9 mouse cellular contexts compared by ENCODE assay signal in the genomic region with DNA sequence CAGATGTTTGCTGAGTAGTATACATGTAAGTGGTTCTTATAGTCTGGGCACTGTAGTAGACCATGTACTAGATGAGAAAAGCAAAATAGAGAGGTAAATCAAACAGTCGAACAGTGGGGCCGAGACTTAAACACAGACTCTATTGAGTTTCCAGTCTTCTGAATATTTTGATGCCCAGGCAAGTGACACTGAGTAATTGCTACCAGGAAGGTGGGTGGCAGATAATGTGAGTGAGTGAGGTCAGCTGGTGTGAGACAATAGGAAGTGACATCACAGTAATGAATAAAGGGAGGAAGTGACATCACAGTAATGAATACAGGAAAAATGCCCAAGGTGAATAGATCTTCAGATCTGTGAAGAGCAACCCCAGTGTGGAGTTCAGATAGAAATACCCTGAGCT. TPM values are rescaled to one million over a fixed set of nuclear protein-coding genes. Genes with fewer than 3 reads are reported as not detected.
DNase-seq lines count a peak whose midpoint lies in the region; ATAC-seq lines count a peak whose summit lies in the region.
"Had no signal": no experiment of that assay in that cellular context is flagged by ENCODE, and none has a peak within 500 bp of the region (broad histone marks: within the 10 kb centered on the region; RNA-seq: fewer than 3 reads in every experiment).

A gene (plus strand): TSS at position 301 of the 400 bp plus-strand sequence.

- no peak within 1 kb of the TSS for H3K9ac ChIP-seq in kidney, embryonic 15.5 days
- no peak within 1 kb of the TSS for H3K9ac ChIP-seq in heart, embryonic 13.5 days
- no peak within 1 kb of the TSS for H3K9ac ChIP-seq in intestine, embryonic 16.5 days (ENCODE audit: low read depth, low read length)

- no peak within 1 kb of the TSS for H3K4me2 ChIP-seq in kidney, embryonic 15.5 days
- H3K4me2 ChIP-seq in heart, embryonic 13.5 days, result no peak within 1 kb of the TSS
- no peak within 1 kb of the TSS for H3K4me2 ChIP-seq in intestine, embryonic 16.5 days (ENCODE audit: low read depth, low read length)

- no peak for DNase-seq in kidney, postnatal 10 days
- DNase-seq in adrenal gland, postnatal 14 days, result no peak
- no peak for DNase-seq in left cerebral cortex, postnatal 14 days (ENCODE audit: low spot score in 2 of 2)
- DNase-seq in cerebellum, adult 18-20 months, result no peak
- DNase-seq in right cerebral cortex, postnatal 4 days, result no peak
- DNase-seq: cerebellum, adult 11-12 months had no signal

- no peaks in the 10 kb centered on the region for H3K9me3 ChIP-seq in kidney, embryonic 15.5 days (replicated peaks)
- no peaks in the 10 kb centered on the region for H3K9me3 ChIP-seq in heart, embryonic 13.5 days
- no peaks in the 10 kb centered on the region for H3K9me3 ChIP-seq in intestine, embryonic 16.5 days (ENCODE audit: control insufficient read depth, low read length)

- no peak for ATAC-seq in kidney, embryonic 15.5 days (replicated peaks; ENCODE audit: low FRiP score)
- no peak for ATAC-seq in heart, embryonic 13.5 days (ENCODE audit: extremely low read depth, insufficient number of reproducible peaks, low FRiP score, low TSS enrichment)
- no peak for ATAC-seq in intestine, embryonic 16.5 days

- no peak within 1 kb of the TSS for H3K27ac ChIP-seq in kidney, embryonic 15.5 days
- no peak within 1 kb of the TSS for H3K27ac ChIP-seq in heart, embryonic 13.5 days (replicated peaks)
- no peak within 1 kb of the TSS for H3K27ac ChIP-seq in intestine, embryonic 16.5 days (ENCODE audit: low read length)

- peaks cover 5% of the 10 kb centered on the region; the same call in 1 of the 2 replicates for H3K4me1 ChIP-seq in kidney, embryonic 15.5 days
- peaks cover 7% of the 10 kb centered on the region for H3K4me1 ChIP-seq in heart, embryonic 13.5 days
- H3K4me1 ChIP-seq in intestine, embryonic 16.5 days (ENCODE audit: control insufficient read depth, insufficient read depth, low read length), result peaks cover 7% of the 10 kb centered on the region; the same call in 1 of the 2 replicates

- no peak within 1 kb of the TSS for H3K4me3 ChIP-seq in kidney, embryonic 15.5 days (replicated peaks)
- H3K4me3 ChIP-seq in heart, embryonic 13.5 days, result no peak within 1 kb of the TSS
- no peak within 1 kb of the TSS for H3K4me3 ChIP-seq in intestine, embryonic 16.5 days (ENCODE audit: low read length)

- intact Hi-C loops in left cerebral cortex, postnatal 14 days (cut with DNase I), result no loop called here

- WGBS in kidney, embryonic 15.5 days, result 85% methylated on average over 2 of the region's 2 CpGs
- 89% methylated on average over 2 of the region's 2 CpGs for WGBS in heart, embryonic 13.5 days
- WGBS in intestine, embryonic 16.5 days, result 93% methylated on average over 2 of the region's 2 CpGs

- no peaks in the 10 kb centered on the region for H3K36me3 ChIP-seq in kidney, embryonic 15.5 days
- no peaks in the 10 kb centered on the region for H3K36me3 ChIP-seq in heart, embryonic 13.5 days
- no peaks in the 10 kb centered on the region for H3K36me3 ChIP-seq in intestine, embryonic 16.5 days (ENCODE audit: control insufficient read depth, insufficient read depth, low read length)

- peaks cover 3% of the 10 kb centered on the region; the same call in 1 of the 2 replicates for H3K27me3 ChIP-seq in kidney, embryonic 15.5 days
- H3K27me3 ChIP-seq in heart, embryonic 13.5 days (replicated peaks), result no peaks in the 10 kb centered on the region
- H3K27me3 ChIP-seq in intestine, embryonic 16.5 days (replicated peaks; ENCODE audit: control insufficient read depth, insufficient read depth, low read length), result no peaks in the 10 kb centered on the region

RNA-seq across cellular contexts. Expression of the gene that starts here (rescaled TPM):
- polyA plus RNA-seq in kidney, embryonic 15.5 days (2015; fragmentation: Nextera tagmentation; extraction: Ambion mirVana), result 14.2 and 15.1 TPM in 2 replicates
- total RNA-seq in adrenal gland, postnatal 14 days (2021), result 38.9 and 42.0 TPM in 2 replicates
- polyA plus RNA-seq in heart, embryonic 13.5 days (2015; fragmentation: Nextera tagmentation; extraction: Ambion mirVana), result 16.6 and 17.6 TPM in 2 replicates
- total RNA-seq in left cerebral cortex, postnatal 14 days (2021), result 100 to 1,000 TPM; 129 to 141 TPM
- polyA plus RNA-seq in intestine, embryonic 16.5 days (2015; fragmentation: Nextera tagmentation; extraction: Ambion mirVana), result 5.2 and 6.9 TPM in 2 replicates
